Mouse (Mus musculus): Measurements from ENCODE around the gene Btg4.
"Not testable (repeated sequence)": the region's sequence is repeated elsewhere in the genome, so short reads cannot be mapped to it uniquely, and the experiment has no call there.

The Btg4 gene

DNA sequence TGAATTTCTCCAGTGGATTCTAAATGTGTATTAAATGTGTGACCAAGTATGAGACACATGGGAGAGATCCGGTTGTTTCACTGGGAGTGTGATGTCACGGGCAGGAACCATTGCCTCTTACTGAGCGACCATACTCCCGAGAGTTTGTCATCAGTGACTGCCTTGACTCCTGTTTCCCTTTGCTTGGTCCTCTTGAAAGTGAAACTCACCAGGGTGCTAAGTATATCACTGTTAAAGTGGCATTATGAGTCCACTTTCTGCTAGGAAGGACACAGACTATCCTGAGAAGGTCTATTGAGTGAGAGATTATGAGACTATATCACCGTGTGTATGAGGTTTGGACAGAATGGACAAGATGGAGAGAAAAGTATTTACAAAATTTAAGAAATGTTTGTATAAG lies 20.9 kb downstream of the Btg4 start:
- no peak for DNase-seq (ENCODE audit: low read depth, low spot score)

DNA sequence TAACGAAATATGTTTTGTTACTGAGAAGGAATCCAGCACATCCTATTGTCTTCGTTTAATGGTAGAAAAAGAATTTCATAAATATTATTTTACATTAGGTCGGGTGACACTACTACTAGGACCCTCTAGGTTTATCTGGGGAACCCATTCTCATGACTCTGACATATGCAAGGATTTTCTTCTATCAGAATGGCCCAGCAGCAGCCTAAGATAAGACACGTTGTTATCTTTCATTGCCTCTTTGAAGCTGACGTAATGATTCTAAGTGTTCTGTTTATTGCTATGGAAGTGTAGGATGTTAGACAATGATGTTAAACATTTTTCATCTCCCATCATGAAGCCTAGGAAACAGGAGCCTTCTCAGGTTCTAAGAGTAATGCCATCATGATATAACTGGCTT lies 33.0 kb downstream of the Btg4 start:
- no peak for DNase-seq (ENCODE audit: low read depth, low spot score)

DNA sequence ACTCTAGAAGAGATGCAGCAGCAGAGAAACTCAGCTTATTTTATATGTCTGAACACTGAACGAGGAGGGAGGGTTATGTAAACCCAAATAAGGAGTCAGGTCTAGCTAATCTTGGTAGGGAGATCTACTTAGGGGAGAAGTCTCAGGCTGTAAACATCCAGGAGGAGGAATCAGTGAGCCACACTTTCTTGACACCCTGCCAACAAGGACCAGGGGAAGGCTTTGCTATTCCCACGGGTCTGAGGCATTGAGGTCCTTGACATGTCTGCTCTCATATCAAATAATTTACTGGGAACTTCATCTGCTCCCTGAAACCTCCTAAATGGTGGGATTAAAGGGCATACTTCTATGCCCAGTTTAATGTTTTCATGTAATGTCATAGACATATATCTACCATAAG lies 35.6 kb downstream of the Btg4 start:
- DNase-seq (ENCODE audit: low read depth, low spot score): no peak

DNA sequence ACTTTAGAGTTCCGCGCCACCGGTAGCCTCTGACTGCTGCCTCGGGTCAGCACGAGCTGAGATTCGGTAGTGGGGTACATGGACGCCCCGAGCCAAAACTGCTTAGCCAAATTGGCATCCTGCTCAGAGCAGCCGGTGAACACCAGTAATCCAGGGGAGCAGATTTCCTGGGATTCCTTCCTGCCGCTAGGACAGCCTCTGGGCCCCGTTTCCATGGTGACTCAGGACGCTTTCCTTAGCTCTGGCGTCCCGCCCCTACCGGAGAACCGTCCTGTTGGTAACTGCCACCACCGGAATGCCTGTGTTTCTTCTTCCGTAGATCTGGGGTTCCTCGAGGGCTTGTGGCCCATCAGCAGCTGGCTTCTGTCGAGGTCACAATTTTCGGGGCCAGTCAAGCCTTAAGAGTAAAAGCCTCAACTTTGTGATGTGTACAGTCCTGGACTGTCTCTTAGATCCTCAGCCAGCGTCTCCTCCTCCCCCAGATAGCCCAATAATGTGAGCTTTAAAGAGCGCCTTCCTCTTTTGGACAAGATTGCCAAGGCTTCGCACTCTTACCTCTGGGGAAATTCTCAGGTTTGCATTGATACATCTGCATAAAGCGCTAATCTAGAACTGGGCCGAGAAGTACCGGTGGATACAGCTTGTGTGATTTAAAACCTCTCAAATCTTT lies 41.2 kb downstream of the Btg4 start, which contains the start of gene 4833427G06Rik:
Gene 4833427G06Rik (minus strand): TSS at position 323 of the 670 bp plus-strand sequence.
- no peak for DNase-seq (ENCODE audit: low read depth, low spot score)

DNA sequence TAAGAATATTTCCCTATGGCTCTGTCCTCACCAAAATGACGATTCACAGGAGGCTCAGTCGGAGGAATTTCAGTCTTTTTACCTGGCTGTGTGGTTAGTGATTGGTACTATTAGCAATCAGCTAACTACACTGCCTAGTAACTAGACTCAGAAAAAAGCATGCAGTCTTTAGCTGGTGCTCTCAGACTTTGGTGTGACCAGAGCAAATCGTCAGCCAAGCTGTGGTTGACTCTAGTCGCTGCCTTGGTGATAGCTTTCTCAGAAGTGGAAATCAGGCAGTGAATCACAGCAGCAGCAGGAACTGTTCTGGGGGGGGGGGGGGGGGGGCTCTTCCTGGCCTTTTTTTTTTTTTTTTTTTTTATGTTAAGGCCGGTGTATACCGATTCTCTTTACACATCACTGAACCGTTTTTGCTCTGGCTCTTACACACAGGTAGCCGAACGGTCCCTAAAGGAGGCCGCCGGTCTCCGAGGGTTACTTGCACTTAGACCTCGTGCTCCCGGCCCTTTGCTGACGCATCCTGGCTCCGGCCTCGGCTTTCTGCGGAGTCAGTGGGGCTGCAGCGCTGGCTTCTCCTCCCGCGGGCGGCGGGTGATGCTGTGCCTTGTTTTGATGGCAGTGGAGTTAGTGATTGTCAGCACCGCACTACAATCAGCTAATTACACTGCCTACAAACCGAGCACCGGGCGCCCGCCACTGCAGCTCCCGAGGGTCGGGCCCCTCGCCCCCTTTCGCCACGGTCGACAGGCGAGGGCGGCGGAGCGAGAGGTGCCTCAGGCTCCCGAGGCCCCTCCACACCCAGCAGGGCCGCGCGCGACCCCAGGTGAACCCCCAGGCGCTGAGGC lies 42.5 kb downstream of the Btg4 start:
- no peak for DNase-seq (ENCODE audit: low read depth, low spot score)

GRCm38 (mm10) chr9:51103808-51104514 lies 43.3 kb downstream of the Btg4 start:
- DNase-seq (ENCODE audit: low read depth, low spot score): no peak

DNA sequence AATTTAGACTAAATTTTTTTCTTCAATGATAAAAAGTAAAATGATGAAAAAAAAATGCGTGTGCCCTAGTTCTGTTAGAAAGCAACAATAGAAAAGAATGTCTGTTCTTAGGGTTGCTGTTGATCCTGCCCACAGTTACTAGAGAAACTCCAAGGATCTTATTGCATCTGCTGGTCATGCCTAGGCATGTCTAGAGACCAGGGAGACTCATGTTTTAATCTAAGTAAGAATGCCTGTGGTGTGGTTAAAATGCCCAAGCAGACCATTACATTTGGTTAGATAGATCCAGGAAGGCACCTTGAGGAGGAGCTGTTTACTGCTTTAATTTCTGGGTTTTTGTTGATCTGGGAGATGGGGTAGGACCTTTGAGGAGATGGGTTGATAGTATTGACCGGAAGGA lies 45.0 kb downstream of the Btg4 start:
- no peak for DNase-seq (ENCODE audit: low read depth, low spot score)

DNA sequence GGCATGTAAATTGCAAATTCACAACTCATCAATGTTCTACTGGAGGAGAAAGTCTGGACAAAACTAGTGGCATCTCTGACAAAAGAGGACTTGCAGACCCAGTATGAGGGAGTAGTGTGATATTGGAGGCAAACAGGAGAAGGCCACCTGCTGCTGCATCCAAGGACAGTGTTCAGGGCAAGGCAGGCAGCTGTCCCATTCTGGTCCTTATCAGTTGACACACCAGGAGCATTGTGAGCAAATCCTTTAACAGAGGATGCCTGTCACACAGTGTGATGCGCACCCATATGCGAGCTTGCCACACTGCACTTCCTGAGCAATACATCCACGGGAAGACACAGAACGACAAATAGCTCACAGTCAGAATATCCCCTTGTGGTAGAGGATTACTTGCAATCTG lies 54.1 kb downstream of the Btg4 start:
- no peak for DNase-seq (ENCODE audit: low read depth, low spot score)

GRCm38 (mm10) chr9:51136985-51137384 lies 76.3 kb downstream of the Btg4 start:
- DNase-seq (ENCODE audit: low read depth, low spot score): no peak

DNA sequence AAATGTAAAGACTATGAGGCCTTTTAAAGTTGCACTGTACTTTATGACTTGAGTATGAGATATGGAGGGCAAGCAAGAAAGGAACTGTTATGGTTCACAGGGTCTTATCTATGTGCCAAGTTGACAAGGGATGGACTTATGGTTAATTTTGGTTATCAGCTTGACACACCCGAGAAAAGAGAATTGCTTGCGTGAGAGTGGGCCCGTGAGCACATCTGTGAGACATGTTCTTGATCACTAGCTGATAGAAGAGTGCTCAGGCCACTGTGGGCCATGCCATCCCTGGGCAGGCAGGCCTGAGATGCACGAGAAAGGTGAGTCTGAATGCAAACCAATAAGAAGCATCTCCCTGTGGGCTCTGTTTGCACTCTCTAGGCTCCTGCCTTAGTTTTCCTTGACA lies 76.7 kb downstream of the Btg4 start:
- DNase-seq (ENCODE audit: low read depth, low spot score): no peak

DNA sequence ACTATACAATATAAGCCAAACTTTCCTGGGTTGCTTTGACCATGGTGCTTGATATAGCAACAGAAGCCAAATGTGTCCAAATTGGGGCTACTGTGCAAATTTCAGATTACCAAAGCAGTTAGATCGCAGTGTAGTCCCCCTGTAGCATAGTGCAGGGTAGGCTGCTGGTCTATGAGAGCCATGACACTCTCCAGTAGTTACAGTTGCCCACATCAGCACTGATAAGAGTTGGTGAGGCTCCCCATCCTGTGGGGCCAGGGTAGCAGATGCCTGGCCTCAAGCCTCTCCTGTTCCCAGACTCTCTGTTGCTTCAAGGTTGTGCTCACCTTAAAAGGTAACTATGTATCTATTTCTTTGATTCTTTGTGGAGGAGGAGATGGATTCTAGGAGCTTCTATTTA lies 77.1 kb downstream of the Btg4 start:
- no peak for DNase-seq (ENCODE audit: low read depth, low spot score)

GRCm38 (mm10) chr9:51138301-51138700 lies 77.6 kb downstream of the Btg4 start:
- no peak for DNase-seq (ENCODE audit: low read depth, low spot score)

DNA sequence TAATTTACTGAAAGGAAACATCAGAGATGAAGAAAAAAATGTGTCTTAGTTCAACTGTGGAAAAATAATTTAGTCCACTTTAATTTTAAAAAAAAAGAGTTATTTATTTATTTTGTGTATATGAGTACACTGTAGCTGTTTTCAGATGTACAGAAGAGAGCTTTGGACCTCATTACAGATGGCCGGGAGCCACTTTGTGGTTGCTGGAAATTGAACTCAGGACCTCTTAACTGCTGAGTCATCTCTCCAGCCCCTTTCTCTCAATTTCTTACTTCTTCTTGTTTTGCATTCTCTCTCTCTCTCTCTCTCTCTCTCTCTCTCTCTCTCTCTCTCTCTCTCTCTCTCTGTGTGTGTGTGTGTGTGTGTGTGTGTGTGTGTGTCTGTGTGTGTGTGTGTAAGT lies 78.7 kb downstream of the Btg4 start:
- DNase-seq (ENCODE audit: low read depth, low spot score): not testable (repeated sequence)

DNA sequence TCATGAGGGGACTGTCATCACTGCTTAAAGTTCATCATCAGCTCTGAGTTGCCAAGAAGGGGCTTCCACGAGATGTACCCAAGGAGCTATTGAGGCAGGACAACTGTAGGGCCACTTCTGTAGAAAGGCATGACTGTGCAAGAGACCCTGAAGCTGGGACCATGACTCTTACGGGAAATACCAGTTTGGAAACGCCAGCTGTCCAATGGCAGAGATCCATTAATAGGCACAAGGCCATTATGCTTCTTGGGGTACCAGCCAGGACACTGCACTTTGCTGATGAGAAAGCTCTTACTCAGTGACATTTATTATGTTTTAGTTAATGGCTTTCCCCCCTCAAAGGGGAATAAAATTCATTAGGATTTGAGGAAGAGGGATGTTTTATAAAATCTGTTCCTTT lies 80.0 kb downstream of the Btg4 start:
- DNase-seq (ENCODE audit: low read depth, low spot score): no peak

DNA sequence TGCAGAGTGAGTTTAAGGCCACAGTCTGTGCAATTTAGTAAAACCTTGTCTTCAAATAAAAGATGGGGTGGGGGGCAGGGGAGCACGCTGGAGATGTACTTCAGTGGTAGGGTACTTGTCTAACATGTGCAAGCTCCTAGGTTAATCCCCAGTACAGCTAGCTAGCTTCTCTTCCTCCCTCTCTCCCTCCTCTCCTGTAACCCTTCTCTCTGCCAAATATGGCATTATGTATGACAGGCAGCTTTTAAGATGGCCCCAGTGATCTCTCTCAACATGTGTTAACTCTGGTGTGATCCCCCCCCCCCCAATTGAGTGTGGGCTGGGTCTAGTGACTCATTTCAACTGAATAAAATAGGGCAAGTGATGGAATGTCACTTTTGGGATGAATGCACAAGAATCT lies 82.7 kb downstream of the Btg4 start:
- DNase-seq (ENCODE audit: low read depth, low spot score): no peak

GRCm38 (mm10) chr9:51144218-51144617 lies 83.5 kb downstream of the Btg4 start:
- DNase-seq (ENCODE audit: low read depth, low spot score): no peak

- no peak for DNase-seq (ENCODE audit: low read depth, low spot score)
These were observed 85.8 kb downstream of the Btg4 start for GRCm38 (mm10) chr9:51146496-51146895.

GRCm38 (mm10) chr9:51147294-51147693 lies 86.6 kb downstream of the Btg4 start:
- DNase-seq (ENCODE audit: low read depth, low spot score): no peak

- DNase-seq (ENCODE audit: low read depth, low spot score): peak; percentile 73
These were observed 91.5 kb downstream of the Btg4 start for GRCm38 (mm10) chr9:51152079-51152752.

DNA sequence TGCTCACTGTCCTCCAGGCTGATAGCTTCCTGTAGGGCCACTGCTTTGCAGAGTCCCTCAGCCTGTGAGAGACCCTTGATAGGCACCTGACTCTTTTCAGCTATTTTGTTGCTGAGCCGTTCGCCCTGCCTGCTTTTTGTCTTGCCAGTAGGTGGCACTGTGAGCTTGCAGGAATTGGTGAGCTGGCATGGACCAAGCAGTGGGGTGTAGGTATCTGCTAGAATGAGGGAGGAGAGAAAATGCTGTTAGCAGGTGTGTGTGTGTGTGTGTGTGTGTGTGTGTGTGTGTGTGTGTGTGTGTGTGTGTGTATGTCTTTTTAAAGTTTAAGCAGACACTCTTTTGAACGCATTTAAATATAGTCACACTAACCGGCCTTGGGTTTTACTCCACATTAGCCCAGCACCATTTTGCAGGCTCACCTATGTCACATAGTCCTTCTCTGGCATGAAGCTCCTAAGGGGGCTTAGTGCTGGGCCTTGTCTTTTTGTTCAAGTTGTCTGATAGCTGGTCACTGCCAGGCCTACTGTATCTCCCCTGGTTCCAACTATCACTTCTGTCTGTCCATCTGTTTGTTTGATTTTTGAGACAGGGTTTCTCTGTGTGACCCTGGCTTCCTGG lies 101.2 kb downstream of the Btg4 start:
- DNase-seq (ENCODE audit: low read depth, low spot score): peak; percentile 43

DNA sequence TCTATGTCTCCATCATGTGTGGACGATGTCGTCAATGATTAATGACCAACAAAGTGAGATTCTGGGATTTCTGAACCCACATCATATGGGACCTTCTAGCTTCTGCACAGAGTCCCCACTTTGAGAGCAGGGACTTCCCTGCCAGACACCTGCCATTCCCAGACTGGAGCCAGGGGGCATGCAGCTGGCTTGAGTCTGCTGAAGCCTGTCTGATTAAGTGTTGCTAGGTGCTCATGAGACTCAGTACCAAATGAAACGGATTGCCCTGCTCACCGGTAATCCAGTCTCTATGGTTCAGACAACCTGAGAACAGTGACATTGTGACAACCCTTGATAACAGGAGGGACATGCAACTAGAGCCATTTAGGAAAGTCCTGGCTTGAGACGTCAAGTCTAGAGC lies 103.3 kb downstream of the Btg4 start:
- DNase-seq (ENCODE audit: low read depth, low spot score): no peak

Data from telencephalon, adult 2 months (tissue).